Mouse (Mus musculus): Measurements from ENCODE around the gene Pgrmc1.

DNA sequence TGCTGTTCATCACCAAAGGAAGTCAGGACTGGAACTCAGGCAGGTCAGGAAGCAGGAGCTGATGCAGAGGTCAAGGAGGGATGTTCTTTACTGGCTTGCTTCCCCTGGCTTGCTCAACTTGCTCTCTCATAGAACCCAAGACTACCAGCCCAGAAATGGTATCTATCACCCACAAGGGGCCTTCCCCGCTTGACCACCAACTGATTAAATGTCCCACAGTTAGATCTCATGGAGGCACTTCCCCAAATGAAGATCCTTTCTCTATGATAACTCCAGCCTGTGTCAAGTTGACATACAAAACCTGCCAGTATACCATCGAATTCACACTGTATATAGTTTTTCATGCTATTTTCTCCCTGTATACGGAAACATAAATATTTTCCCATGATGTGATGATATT is 2.8 kb upstream of the Pgrmc1 start:
- no peak for TF ChIP-seq GATA1 (IDR thresholded peaks at IDR 0.05; ENCODE audit: low read length)
- TF ChIP-seq TAL1 (IDR thresholded peaks at IDR 0.05; ENCODE audit: low read length) = no peak

Data from erythroblast, embryonic 14.5 days (primary cell).